Mouse (Mus musculus): Measurements from ENCODE around the gene Kdm3a.

- TF ChIP-seq CTCF (IDR thresholded peaks at IDR 0.05; ENCODE audit: control insufficient read depth, insufficient read depth, insufficient replicate concordance, low read depth, low read length) (no peak), POLR2A (IDR thresholded peaks at IDR 0.05; ENCODE audit: control insufficient read depth, low read depth, low read length) (no peak)
Observed at GRCm38 (mm10) chr6:71569025-71569424, 63.8 kb downstream of the Kdm3a start.

Data from testis, adult 2 months (tissue).